Mouse (Mus musculus) midbrain, embryonic 16.5 days (tissue): ENCODE results near the gene Diablo. TPM values are rescaled to one million over a fixed set of nuclear protein-coding genes. Genes with fewer than 3 reads are reported as not detected.
"Not testable (repeated sequence)": the region's sequence is repeated elsewhere in the genome, so short reads cannot be mapped to it uniquely, and the experiment has no call there.

ENCODE experiments used
- ATAC-seq: fragments of 200-750 bp; cut with Nextera tagmentation; 2 replicates; pipeline ENCODE4 v1.8.0; 2017; ENCODE audit warnings: moderate TSS enrichment
- H3K27ac ChIP-seq: fragments of 300-500 bp; sonication (generic); 2 replicates; pipeline ENCODE4 v1.5.1; 2014; ENCODE audit warnings: mild to moderate bottlenecking, low read length, mixed read lengths
- H3K27me3 ChIP-seq: fragments of 300-500 bp; sonication (generic); 2 replicates; pipeline ENCODE4 v1.6.1; 2014; ENCODE audit warnings: low read depth, low read length, mixed read lengths; ENCODE audit not compliant: control insufficient read depth, insufficient read depth
- H3K36me3 ChIP-seq: fragments of 300-500 bp; sonication (generic); 2 replicates; pipeline ENCODE4 v1.6.1; 2014; ENCODE audit warnings: mild to moderate bottlenecking, low read length, moderate library complexity, mixed read lengths; ENCODE audit not compliant: control insufficient read depth, insufficient read depth
- H3K4me1 ChIP-seq: fragments of 300-500 bp; sonication (generic); 2 replicates; pipeline ENCODE4 v1.6.1; 2014; ENCODE audit warnings: mild to moderate bottlenecking, low read length, mixed read lengths; ENCODE audit not compliant: control insufficient read depth, insufficient read depth
- H3K4me2 ChIP-seq: fragments of 300-500 bp; sonication (generic); 2 replicates; pipeline ENCODE4 v1.6.1; 2014; ENCODE audit warnings: mild to moderate bottlenecking, low read length, mixed read lengths
- H3K4me3 ChIP-seq: fragments of 300-500 bp; sonication (generic); 2 replicates; pipeline ENCODE4 v1.5.1; 2014; ENCODE audit warnings: low read depth, mild to moderate bottlenecking, low read length, moderate library complexity, mixed read lengths
- H3K9ac ChIP-seq: fragments of 300-500 bp; sonication (generic); 2 replicates; pipeline ENCODE4 v1.6.1; 2014; ENCODE audit warnings: low read depth, low read length, mixed read lengths
- H3K9me3 ChIP-seq: fragments of 300-500 bp; sonication (generic); replicated peaks from 2 replicates; pipeline ENCODE4 v1.6.1; 2014; ENCODE audit warnings: mild to moderate bottlenecking, low read length, mixed read lengths; ENCODE audit not compliant: control insufficient read depth, poor library complexity, severe bottlenecking
- WGBS: fragments of 180-500 bp; shearing (Covaris S2); extraction: QIAGEN DNeasy Blood & Tissue Kit; methylation state at CpG from one replicate; pipeline ENCODE4 v1.1.7; 2014; 5-methylcytosine and 5-hydroxymethylcytosine counted together
- polyA plus RNA-seq: library from polyadenylated mRNA; unstranded; fragments of >200 nt; fragmentation: Nextera tagmentation; extraction: Ambion mirVana; gene quantifications from 2 replicates; pipeline ENCODE4 v1.2.1, GENCODE M21; 2015

Gene Diablo
- polyA plus RNA-seq, 1 experiment from 2014 or later = 109 TPM

DNA sequence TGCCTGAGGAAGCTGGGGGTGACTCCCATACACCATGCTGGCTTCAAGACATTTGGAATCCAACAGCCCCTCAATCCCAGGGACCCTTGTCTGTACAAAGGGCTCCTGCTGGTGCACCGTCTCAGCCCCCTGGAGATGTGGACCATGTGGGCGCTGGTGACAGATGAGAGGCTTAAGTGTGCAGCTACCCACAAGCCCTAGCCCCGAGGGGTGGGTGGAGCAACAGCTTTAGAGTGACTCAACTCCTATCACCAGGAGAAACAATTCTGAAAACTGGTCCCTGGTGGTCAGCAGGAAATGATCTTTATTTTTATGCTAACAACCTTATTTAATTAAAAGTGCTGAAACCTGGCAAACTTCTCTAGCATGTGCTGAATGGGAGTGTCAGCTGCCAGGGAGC, 12.6 kb downstream of the Diablo start:
- not testable (repeated sequence) for H3K4me3 ChIP-seq, H3K4me1 ChIP-seq, H3K27ac ChIP-seq, H3K9ac ChIP-seq, H3K9me3 ChIP-seq, H3K4me2 ChIP-seq, ATAC-seq, H3K27me3 ChIP-seq
- WGBS = 78% methylated on average over 3 of the region's 3 CpGs
- peaks cover 11% of the 10 kb centered on the region for H3K36me3 ChIP-seq

DNA sequence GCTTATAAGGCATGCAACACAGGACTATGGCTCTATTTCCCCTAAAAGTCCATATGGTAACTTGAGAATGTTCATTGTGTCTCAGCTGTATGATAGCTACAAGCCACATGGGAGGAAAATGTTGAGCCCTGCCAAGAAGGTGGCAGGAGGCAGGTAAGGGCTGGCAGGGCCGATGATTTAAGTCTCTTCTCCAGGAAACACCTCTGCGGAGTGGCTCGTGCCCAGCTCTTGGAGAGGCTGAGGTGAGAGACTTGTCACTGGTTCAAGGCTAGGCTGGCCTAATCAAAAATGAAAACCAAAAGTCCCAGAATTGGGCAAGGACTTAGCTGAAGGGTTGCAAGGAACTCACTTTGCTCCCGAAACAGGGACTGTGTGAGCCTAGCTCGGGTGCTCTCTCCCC, 13.8 kb downstream of the Diablo start, which contains the start of gene B3gnt4:
Gene B3gnt4, plus strand, starts transcription at position 301 of the 400 bp plus-strand sequence.
- Histone ChIP-seq H3K4me1 (peaks cover 4% of the 10 kb centered on the region; the same call in 1 of the 2 replicates), H3K4me3 (no peak within 1 kb of the TSS), H3K27ac (no peak within 1 kb of the TSS), H3K9me3 (no peaks in the 10 kb centered on the region), H3K27me3 (no peaks in the 10 kb centered on the region), H3K4me2 (peak within 1 kb of the TSS; percentile 79), H3K9ac (no peak within 1 kb of the TSS), H3K36me3 (peaks cover 4% of the 10 kb centered on the region; the same call in 1 of the 2 replicates)
- WGBS = 90% methylated on average over 5 of the region's 5 CpGs
- ATAC-seq = no peak

DNA sequence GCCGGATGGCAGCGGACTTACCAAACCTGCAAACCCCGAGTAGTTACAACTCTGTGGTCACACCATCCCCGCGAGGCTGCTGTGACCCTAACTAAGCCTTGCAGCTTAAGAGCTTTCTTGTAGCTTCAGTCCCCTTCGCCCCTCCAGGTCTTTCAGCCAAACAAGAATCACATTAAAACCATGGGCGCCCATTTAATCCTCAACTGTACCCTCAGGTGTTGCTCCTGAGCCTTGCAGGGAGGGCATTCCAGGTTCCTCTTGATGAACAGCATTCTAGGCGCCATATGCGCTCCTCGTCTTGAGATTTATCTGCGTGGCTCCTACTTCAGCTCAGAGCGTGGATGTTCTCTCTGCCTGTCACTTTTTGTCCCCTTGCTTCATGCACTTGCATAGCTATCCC, 15.1 kb downstream of the Diablo start:
- Histone ChIP-seq H3K4me1 (peaks cover 4% of the 10 kb centered on the region; the same call in 1 of the 2 replicates), H3K36me3 (0 out of 2 replicates have a peak, but pooled peaks cover 3% of the 10 kb centered on the region), H3K9me3 (no peaks in the 10 kb centered on the region), H3K27ac (no peak overlapping the region), H3K27me3 (no peaks in the 10 kb centered on the region), H3K4me3 (peak overlapping the region; percentile 68), H3K4me2 (peak overlapping the region; percentile 79), H3K9ac (peak overlapping the region; percentile 76)
- peak; percentile 21; the same call in 1 of the 2 replicates for ATAC-seq
- 7% methylated on average over 11 of the region's 12 CpGs for WGBS

- Histone ChIP-seq H3K4me2 (peak overlapping the region; percentile 79), H3K9me3 (no peaks in the 10 kb centered on the region), H3K36me3 (0 out of 2 replicates have a peak, but pooled peaks cover 3% of the 10 kb centered on the region), H3K27me3 (no peaks in the 10 kb centered on the region), H3K27ac (peak overlapping the region; percentile 42; the same call in 1 of the 2 replicates), H3K4me3 (peak overlapping the region; percentile 68), H3K4me1 (peaks cover 4% of the 10 kb centered on the region; the same call in 1 of the 2 replicates), H3K9ac (peak overlapping the region; percentile 76)
- 1% methylated on average over 56 of the region's 59 CpGs for WGBS
- ATAC-seq = peak; percentile 91
Measured at GRCm38 (mm10) chr5:123507936-123508723, 15.8 kb downstream of the Diablo start.

DNA sequence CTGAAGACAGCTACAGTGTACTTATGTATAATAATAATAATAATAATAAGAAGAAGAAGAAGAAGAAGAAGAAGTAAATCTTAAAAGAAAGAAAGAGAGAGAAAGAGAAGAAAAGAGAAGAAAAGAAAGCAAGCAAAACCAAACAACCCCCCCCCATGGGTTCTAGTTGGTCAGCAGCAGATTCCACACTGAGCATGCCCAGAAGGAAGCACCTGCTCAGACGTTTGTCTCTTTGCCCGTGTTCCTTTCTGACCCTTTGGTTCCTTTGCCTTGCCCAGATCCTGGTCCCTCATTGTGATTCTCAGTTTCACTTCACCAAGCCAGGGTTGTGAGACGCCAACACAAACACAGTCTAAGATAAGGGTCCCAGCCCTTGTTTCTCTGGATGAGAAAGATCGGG, 22.0 kb downstream of the Diablo start:
- Histone ChIP-seq H3K27me3 (no peaks in the 10 kb centered on the region), H3K9ac (no peak overlapping the region), H3K4me1 (peaks cover 4% of the 10 kb centered on the region; the same call in 1 of the 2 replicates), H3K36me3 (no peaks in the 10 kb centered on the region), H3K9me3 (no peaks in the 10 kb centered on the region), H3K4me3 (no peak overlapping the region), H3K27ac (no peak overlapping the region), H3K4me2 (no peak overlapping the region)
- 84% methylated on average over 4 of the region's 4 CpGs for WGBS
- no peak for ATAC-seq

GRCm38 (mm10) chr5:123499717-123500116, 24.3 kb downstream of the Diablo start:
- Histone ChIP-seq H3K9me3 (no peaks in the 10 kb centered on the region), H3K4me3 (no peak overlapping the region), H3K9ac (no peak overlapping the region), H3K36me3 (no peaks in the 10 kb centered on the region), H3K4me2 (no peak overlapping the region), H3K27me3 (no peaks in the 10 kb centered on the region), H3K27ac (no peak overlapping the region), H3K4me1 (peaks cover 4% of the 10 kb centered on the region; the same call in 1 of the 2 replicates)
- 58% methylated on average over 4 of the region's 4 CpGs for WGBS
- ATAC-seq = no peak

DNA sequence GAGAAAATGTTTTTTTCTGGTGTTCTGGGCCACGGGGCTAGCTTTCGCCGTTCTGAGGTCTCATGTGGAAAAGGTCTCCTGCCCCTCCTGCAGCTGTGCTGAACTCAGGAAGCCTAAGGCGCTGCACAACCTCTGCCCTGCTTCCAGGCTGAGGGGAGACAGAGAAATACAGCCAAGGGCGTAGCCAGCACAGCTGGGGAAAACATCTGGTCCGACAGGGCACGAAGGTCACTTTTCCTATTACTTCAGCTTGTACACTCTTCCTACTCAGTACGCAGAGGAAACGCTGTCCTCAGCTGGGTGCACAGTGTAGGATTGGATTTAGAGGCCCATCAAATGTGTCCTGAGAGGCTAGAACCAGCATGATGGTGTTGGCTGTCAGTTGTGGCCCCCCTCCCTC, 34.0 kb downstream of the Diablo start:
- 68% methylated on average over 9 of the region's 9 CpGs for WGBS
- no peaks in the 10 kb centered on the region for H3K27me3 ChIP-seq
- no peak overlapping the region for H3K9ac ChIP-seq
- no peaks in the 10 kb centered on the region for H3K9me3 ChIP-seq
- peaks cover 7% of the 10 kb centered on the region for H3K4me1 ChIP-seq
- no peak for ATAC-seq
- no peak overlapping the region for H3K4me3 ChIP-seq
- no peak overlapping the region for H3K4me2 ChIP-seq
- H3K36me3 ChIP-seq = no peaks in the 10 kb centered on the region
- no peak overlapping the region for H3K27ac ChIP-seq

- Histone ChIP-seq H3K27ac (no peak within 1 kb of the TSS), H3K9me3 (no peaks in the 10 kb centered on the region), H3K27me3 (no peaks in the 10 kb centered on the region), H3K4me2 (peak within 1 kb of the TSS; percentile 64), H3K9ac (peak within 1 kb of the TSS; percentile 50), H3K4me1 (peaks cover 7% of the 10 kb centered on the region), H3K4me3 (peak within 1 kb of the TSS; percentile 32), H3K36me3 (no peaks in the 10 kb centered on the region)
- 7% methylated on average over 25 of the region's 25 CpGs for WGBS
- ATAC-seq = peak; percentile 64; the same call in 1 of the 2 replicates
Measured at GRCm38 (mm10) chr5:123489112-123489785, 34.7 kb downstream of the Diablo start, which contains the start of the genes Lrrc43 and Il31. Gene Lrrc43, plus strand, starts transcription at chr5:123489305. Gene Il31, minus strand, starts transcription at chr5:123489489.
